Mouse (Mus musculus) mesoderm, embryonic 11.5 days (tissue): ENCODE results near the gene Dis3l.

Experiments used
- DNase-seq: peaks from one replicate; pipeline ENCODE4 v3.0.0-alpha.2; 2012; ENCODE audit warnings: low read depth, low spot score

Gene Dis3l

GRCm38 (mm10) chr9:64259906-64260305 lies 81.2 kb downstream of the Dis3l start:
- DNase-seq: no peak
